Mouse (Mus musculus) thymus, adult 2 months (tissue): ENCODE results near the gene Rab3a.

Experiments used
- CTCF ChIP-seq: fragments of 200-500 bp; IDR thresholded peaks from 2 replicates; pipeline ENCODE4 v1.5.1; 2012; ENCODE audit warnings: mild to moderate bottlenecking, control low read depth, low read length, moderate library complexity, borderline replicate concordance; ENCODE audit not compliant: control insufficient read depth, poor library complexity, insufficient read depth; ENCODE audit errors: extremely low read depth
- POLR2A ChIP-seq: fragments of 200-500 bp; IDR thresholded peaks from 2 replicates; pipeline ENCODE4 v1.6.1; 2012; ENCODE audit warnings: mild to moderate bottlenecking, low read length, control low read depth, moderate library complexity; ENCODE audit not compliant: control insufficient read depth, poor library complexity, insufficient read depth; ENCODE audit errors: extremely low read depth

- no peak for TF ChIP-seq POLR2A
- no peak for TF ChIP-seq CTCF
Measured at GRCm38 (mm10) chr8:70719796-70720270, 34.6 kb upstream of the Rab3a start.
